23 mouse cellular contexts compared by ENCODE assay signal in genomic region chr14:100215213-100215785, GRCm38 (mm10).
"Had no signal": no experiment of that assay in that cellular context is flagged by ENCODE, and none has a peak within 500 bp of the region (broad histone marks: within the 10 kb centered on the region; RNA-seq: fewer than 3 reads in every experiment).

No protein-coding gene starts in this region.

- H3K4me3 ChIP-seq: gastrocnemius, adult 2 months; heart, adult 2 months; heart, embryonic 12.5 days; hindbrain, embryonic 10.5 days; hindbrain, embryonic 12.5 days; layer of hippocampus, adult 2 months; limb, embryonic 13.5 days; limb, embryonic 15.5 days; liver, embryonic 13.5 days; liver, embryonic 15.5 days had no signal

- H3K4me2 ChIP-seq: heart, embryonic 12.5 days; hindbrain, embryonic 12.5 days; hindbrain, embryonic 14.5 days; limb, embryonic 13.5 days; limb, embryonic 15.5 days; liver, embryonic 13.5 days; liver, embryonic 15.5 days had no signal

- DNase-seq: gastrocnemius, adult 2 months; gastrocnemius, postnatal 10 days; gastrocnemius, postnatal 25 days; heart, adult 2 months; heart, postnatal 10 days; heart, postnatal 4 days; kidney, adult 18-20 months; kidney, adult 8-10 months; kidney, postnatal 10 days; kidney, postnatal 25 days; kidney, postnatal 4 days; left cerebral cortex, postnatal 4 days; liver, embryonic 13.5 days had no signal

- ATAC-seq: hindbrain, embryonic 16.5 days; inflammation-experienced regulatory T-cells, adult 6 months had no signal

- H3K36me3 ChIP-seq: heart, embryonic 12.5 days; hindbrain, embryonic 12.5 days; limb, embryonic 15.5 days; liver, embryonic 13.5 days; liver, embryonic 15.5 days had no signal

- H3K9ac ChIP-seq: heart, embryonic 12.5 days; hindbrain, embryonic 12.5 days; hindbrain, embryonic 14.5 days; limb, embryonic 13.5 days; limb, embryonic 15.5 days; liver, embryonic 13.5 days; liver, embryonic 15.5 days had no signal

- H3K27me3 ChIP-seq: heart, embryonic 12.5 days; hindbrain, embryonic 12.5 days; limb, embryonic 13.5 days; limb, embryonic 15.5 days; liver, embryonic 13.5 days; liver, embryonic 15.5 days had no signal

- H3K4me1 ChIP-seq: liver, embryonic 15.5 days had no signal

- H3K9me3 ChIP-seq: heart, embryonic 12.5 days; hindbrain, embryonic 10.5 days; hindbrain, embryonic 12.5 days; limb, embryonic 13.5 days; limb, embryonic 15.5 days; liver, embryonic 13.5 days; liver, embryonic 15.5 days had no signal

- H3K27ac ChIP-seq: gastrocnemius, adult 2 months; heart, adult 2 months; hindbrain, embryonic 10.5 days; hindbrain, embryonic 12.5 days; hindbrain, embryonic 14.5 days; layer of hippocampus, adult 2 months; limb, embryonic 13.5 days; limb, embryonic 15.5 days; liver, embryonic 13.5 days; liver, embryonic 15.5 days had no signal
